Mouse (Mus musculus) embryonic facial prominence, embryonic 14.5 days (tissue): ENCODE measurements around the gene Pofut2. TPM values are rescaled to one million over a fixed set of nuclear protein-coding genes. Genes with fewer than 3 reads are reported as not detected.
A peak's percentile ranks its signal among the peaks of the same experiment; 100 is the strongest.

Source experiments
- ATAC-seq: fragments of 200-750 bp; cut with Nextera tagmentation; 2 replicates; pipeline ENCODE4 v1.8.0; 2017; ENCODE audit warnings: low read depth, moderate number of reproducible peaks, moderate TSS enrichment
- DNase-seq: peaks from one replicate; pipeline ENCODE4 v3.0.0-alpha.2; 2015; ENCODE audit warnings: low spot score
- H3K27ac ChIP-seq: fragments of 300-500 bp; sonication (generic); replicated peaks from 2 replicates; pipeline ENCODE4 v1.5.1; 2014; ENCODE audit warnings: low read depth, mild to moderate bottlenecking, low read length, moderate library complexity
- H3K27me3 ChIP-seq: fragments of 300-500 bp; sonication (generic); replicated peaks from 2 replicates; pipeline ENCODE4 v1.6.1; 2014; ENCODE audit warnings: low read length; ENCODE audit not compliant: control insufficient read depth, insufficient read depth
- H3K36me3 ChIP-seq: fragments of 300-500 bp; sonication (generic); 2 replicates; pipeline ENCODE4 v1.6.1; 2014; ENCODE audit warnings: low read length, mixed read lengths; ENCODE audit not compliant: control insufficient read depth, insufficient read depth
- H3K4me1 ChIP-seq: fragments of 300-500 bp; sonication (generic); 2 replicates; pipeline ENCODE4 v1.6.1; 2014; ENCODE audit warnings: antibody characterized with exemption, low read length; ENCODE audit not compliant: control insufficient read depth, insufficient read depth
- H3K4me2 ChIP-seq: fragments of 300-500 bp; sonication (generic); 2 replicates; pipeline ENCODE4 v1.6.1; 2014; ENCODE audit warnings: low read depth, mild to moderate bottlenecking, low read length, moderate library complexity, mixed read lengths
- H3K4me3 ChIP-seq: fragments of 300-500 bp; sonication (generic); 2 replicates; pipeline ENCODE4 v1.5.1; 2014; ENCODE audit warnings: low read depth, mild to moderate bottlenecking, low read length
- H3K9ac ChIP-seq: fragments of 300-500 bp; sonication (generic); 2 replicates; pipeline ENCODE4 v1.6.1; 2014; ENCODE audit warnings: low read depth, mild to moderate bottlenecking, low read length, moderate library complexity, mixed read lengths
- H3K9me3 ChIP-seq: fragments of 300-500 bp; sonication (generic); 2 replicates; pipeline ENCODE4 v1.6.1; 2016; ENCODE audit warnings: low read length; ENCODE audit not compliant: control insufficient read depth
- WGBS: fragments of 180-500 bp; shearing (Covaris S2); extraction: QIAGEN DNeasy Blood & Tissue Kit; methylation state at CpG from one replicate; pipeline ENCODE4 v1.1.7; 2014; 5-methylcytosine and 5-hydroxymethylcytosine counted together
- polyA plus RNA-seq: library from polyadenylated mRNA; unstranded; fragments of >200 nt; fragmentation: Nextera tagmentation; extraction: Ambion mirVana; gene quantifications from 2 replicates; pipeline ENCODE4 v1.2.1, GENCODE M21; 2014

Pofut2 gene
- polyA plus RNA-seq, 1 experiment from 2014 or later: 168 TPM

DNA sequence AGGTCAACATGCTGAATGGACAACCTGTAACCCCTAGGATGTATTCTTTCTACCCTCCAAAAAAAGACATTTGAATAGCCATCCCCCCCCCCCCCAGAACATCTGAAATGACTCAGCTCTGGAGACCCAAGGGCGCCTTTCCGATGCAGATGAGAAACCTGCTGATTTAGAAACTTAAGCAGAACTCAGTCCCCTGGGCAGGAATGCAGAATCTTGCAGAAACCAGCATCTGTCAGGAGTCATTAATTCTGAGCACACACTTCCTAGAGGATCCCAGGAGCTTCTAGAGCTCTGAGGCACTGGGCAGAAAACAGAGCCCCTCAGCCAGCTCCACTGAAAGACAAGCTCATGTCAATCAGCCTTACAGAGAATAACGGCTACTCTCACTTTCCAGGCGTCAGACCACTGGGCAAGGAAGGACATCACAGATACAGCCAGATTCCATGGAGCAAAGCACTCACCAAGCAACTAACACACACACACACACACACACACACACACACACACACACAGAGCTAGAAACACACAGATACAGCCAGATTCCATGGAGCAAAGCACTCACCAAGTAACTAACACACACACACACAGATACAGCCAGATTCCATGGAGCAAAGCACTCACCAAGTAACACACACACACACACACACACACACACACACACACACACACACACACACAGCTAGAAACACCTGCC is 46.0 kb downstream of the Pofut2 start:
- no peaks in the 10 kb centered on the region for H3K36me3 ChIP-seq
- no peak overlapping the region for H3K4me2 ChIP-seq
- WGBS: 16% methylated on average over 4 of the region's 4 CpGs
- no peak overlapping the region for H3K4me3 ChIP-seq
- no peak overlapping the region for H3K27ac ChIP-seq
- no peaks in the 10 kb centered on the region for H3K27me3 ChIP-seq
- H3K9me3 ChIP-seq: no peaks in the 10 kb centered on the region
- H3K9ac ChIP-seq: no peak overlapping the region
- DNase-seq (peak; percentile 50), ATAC-seq (no peak; the same call in 1 of the 2 replicates)
- H3K4me1 ChIP-seq: no peaks in the 10 kb centered on the region

- WGBS: 83% methylated on average over 8 of the region's 8 CpGs
Observed at GRCm38 (mm10) chr10:77305766-77306165, 46.7 kb downstream of the Pofut2 start.

GRCm38 (mm10) chr10:77308978-77309377 is 50.0 kb downstream of the Pofut2 start:
- Histone ChIP-seq H3K27ac (no peak overlapping the region), H3K27me3 (no peaks in the 10 kb centered on the region), H3K4me2 (no peak overlapping the region), H3K9ac (no peak overlapping the region), H3K4me3 (no peak overlapping the region), H3K36me3 (no peaks in the 10 kb centered on the region), H3K4me1 (no peaks in the 10 kb centered on the region), H3K9me3 (no peaks in the 10 kb centered on the region)
- 71% methylated on average over 10 of the region's 10 CpGs for WGBS
- no peak for DNase-seq
- ATAC-seq: no peak

More at GRCm38 (mm10) chr10:77305766-77306165, 46.7 kb downstream of the Pofut2 start:
- no peaks in the 10 kb centered on the region for H3K4me1 ChIP-seq
- no peaks in the 10 kb centered on the region for H3K9me3 ChIP-seq
- H3K27me3 ChIP-seq: no peaks in the 10 kb centered on the region
- no peak overlapping the region for H3K27ac ChIP-seq
- no peak overlapping the region for H3K4me2 ChIP-seq
- no peak overlapping the region for H3K4me3 ChIP-seq
- DNase-seq (no peak), ATAC-seq (no peak)
- no peak overlapping the region for H3K9ac ChIP-seq
- no peaks in the 10 kb centered on the region for H3K36me3 ChIP-seq

DNA sequence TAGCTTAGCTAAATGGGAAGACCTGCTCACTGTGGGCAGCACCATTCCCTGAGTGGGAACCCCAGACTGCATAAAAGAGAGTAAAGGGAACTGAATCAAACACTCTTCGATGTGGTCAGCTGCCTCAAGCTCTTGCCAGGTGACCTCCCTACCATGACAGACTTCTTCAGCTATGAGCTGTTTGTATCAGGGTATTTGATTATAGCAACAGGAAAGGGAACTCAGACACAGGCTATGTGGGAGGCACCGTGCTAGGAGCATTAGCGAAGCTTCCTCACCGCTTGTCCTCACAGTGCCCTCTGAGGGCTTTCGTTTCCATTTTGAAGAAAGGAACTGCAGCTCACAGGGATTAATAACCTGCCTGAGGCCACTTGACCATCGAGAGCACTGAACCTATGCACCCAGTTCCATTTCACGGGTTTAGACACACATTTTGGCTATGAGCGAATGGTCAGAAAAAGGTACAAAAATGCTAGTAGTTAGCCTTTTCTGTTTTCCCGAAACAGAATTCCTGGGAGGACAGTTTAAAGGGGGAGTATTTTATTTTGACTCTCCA is 55.8 kb downstream of the Pofut2 start:
- Histone ChIP-seq H3K27me3 (no peaks in the 10 kb centered on the region), H3K9ac (no peak overlapping the region), H3K4me3 (no peak overlapping the region), H3K27ac (no peak overlapping the region), H3K9me3 (no peaks in the 10 kb centered on the region), H3K4me2 (no peak overlapping the region), H3K36me3 (no peaks in the 10 kb centered on the region), H3K4me1 (no peaks in the 10 kb centered on the region)
- DNase-seq: no peak
- ATAC-seq: no peak
- 73% methylated on average over 9 of the region's 9 CpGs for WGBS

- Histone ChIP-seq H3K36me3 (no peaks in the 10 kb centered on the region), H3K9me3 (no peaks in the 10 kb centered on the region), H3K4me1 (no peaks in the 10 kb centered on the region), H3K4me3 (no peak overlapping the region), H3K4me2 (no peak overlapping the region), H3K27ac (no peak overlapping the region), H3K9ac (no peak overlapping the region), H3K27me3 (no peaks in the 10 kb centered on the region)
- DNase-seq (no peak), ATAC-seq (no peak)
- WGBS: 94% methylated on average over 2 of the region's 2 CpGs
Observed at GRCm38 (mm10) chr10:77315682-77316081, 56.7 kb downstream of the Pofut2 start.

Other genes with a start within 250 kb of the Pofut2 start
- 27.8 and 31.8 TPM in 2 replicates for gene Slc19a1, start 227.0 kb upstream of the Pofut2 start, polyA plus RNA-seq
- gene Col18a1, start 92.7 kb upstream of the Pofut2 start, polyA plus RNA-seq: 77.8 and 94.5 TPM in 2 replicates
- 4.2 and 5.4 TPM in 2 replicates for gene Adarb1, start 159.1 kb downstream of the Pofut2 start, polyA plus RNA-seq